Mouse (Mus musculus) brain, embryonic 14.5 days (tissue): ENCODE results near the gene Itsn2.

Experiments used
- CTCF ChIP-seq: fragments of 200-500 bp; IDR thresholded peaks from 2 replicates; pipeline ENCODE4 v1.5.1; 2012; ENCODE audit warnings: inconsistent platforms, mild to moderate bottlenecking, moderate library complexity, borderline replicate concordance; ENCODE audit not compliant: insufficient read depth, insufficient read length; ENCODE audit errors: extremely low read depth
- POLR2A ChIP-seq: fragments of 200-500 bp; IDR thresholded peaks from 2 replicates; pipeline ENCODE4 v1.6.1; 2012; ENCODE audit warnings: mild to moderate bottlenecking, inconsistent platforms, borderline replicate concordance; ENCODE audit not compliant: poor library complexity, insufficient read depth, insufficient read length, severe bottlenecking; ENCODE audit errors: extremely low read depth

- TF ChIP-seq CTCF (no peak), POLR2A (no peak)
These were observed 64.4 kb downstream of the Itsn2 start for GRCm38 (mm10) chr12:4656813-4657212.
